Mouse (Mus musculus) adrenal gland, postnatal 4 days (tissue): ENCODE data around the gene Ppp1r10. TPM values are rescaled to one million over a fixed set of nuclear protein-coding genes. Genes with fewer than 3 reads are reported as not detected.
"Not testable (repeated sequence)": the region's sequence is repeated elsewhere in the genome, so short reads cannot be mapped to it uniquely, and the experiment has no call there.

ENCODE experiments used
- DNase-seq, 2 experiments: peaks; one replicate each; pipeline ENCODE4 v3.0.0; 2021 to 2022; ENCODE audit warnings: low spot score in 2 of 2, mixed read lengths in 2 of 2
- total RNA-seq, 2 experiments: library from RNA; stranded (reverse); gene quantifications; 2 replicates each; pipeline ENCODE4 v1.2.3; 2021

The Ppp1r10 gene
- total RNA-seq, 2 experiments from 2014 or later: 89.8 to 96.6 TPM

- no peak for DNase-seq
These were observed 11.2 kb downstream of the Ppp1r10 start for GRCm38 (mm10) chr17:35927471-35927870.

- DNase-seq: no peak
These were observed 13.3 kb downstream of the Ppp1r10 start for GRCm38 (mm10) chr17:35929534-35929933.

- DNase-seq: no peak
These were observed 14.4 kb downstream of the Ppp1r10 start for GRCm38 (mm10) chr17:35930627-35931026.

GRCm38 (mm10) chr17:35932608-35933007 lies 16.4 kb downstream of the Ppp1r10 start:
- DNase-seq: no peak

GRCm38 (mm10) chr17:35935763-35936162 lies 19.5 kb downstream of the Ppp1r10 start:
- DNase-seq: not testable (repeated sequence)

GRCm38 (mm10) chr17:35937700-35938348 lies 21.6 kb downstream of the Ppp1r10 start:
- DNase-seq: no peak

GRCm38 (mm10) chr17:35939108-35939507 lies 22.9 kb downstream of the Ppp1r10 start:
- no peak for DNase-seq

GRCm38 (mm10) chr17:35939941-35940340 lies 23.7 kb downstream of the Ppp1r10 start:
- no peak for DNase-seq

- not testable (repeated sequence) for DNase-seq
These were observed 34.7 kb downstream of the Ppp1r10 start for GRCm38 (mm10) chr17:35950946-35951345.

- not testable (repeated sequence) for DNase-seq
These were observed 36.3 kb downstream of the Ppp1r10 start for GRCm38 (mm10) chr17:35952559-35952958.

- DNase-seq: no peak
These were observed 38.4 kb downstream of the Ppp1r10 start for GRCm38 (mm10) chr17:35954665-35955064.

- DNase-seq: no peak
These were observed 42.4 kb downstream of the Ppp1r10 start for GRCm38 (mm10) chr17:35958533-35959223.

GRCm38 (mm10) chr17:35963279-35963678 lies 47.0 kb downstream of the Ppp1r10 start:
- no peak for DNase-seq

- no peak for DNase-seq
These were observed 51.4 kb downstream of the Ppp1r10 start for GRCm38 (mm10) chr17:35967621-35968020.

- DNase-seq: peak; percentile 97 to 98
These were observed 53.5 kb downstream of the Ppp1r10 start, which contains the start of gene Abcf1 for GRCm38 (mm10) chr17:35969418-35970389. Gene Abcf1 (minus strand): TSS chr17:35969761.

GRCm38 (mm10) chr17:35972131-35972530 lies 55.9 kb downstream of the Ppp1r10 start:
- DNase-seq: no peak

- DNase-seq: peak in 1 of 2 experiments; percentile 28
These were observed 62.7 kb downstream of the Ppp1r10 start for GRCm38 (mm10) chr17:35978811-35979400.

- DNase-seq: peak; percentile 68 to 92
These were observed 63.4 kb downstream of the Ppp1r10 start, which contains the start of the genes Gnl1 and Prr3 for GRCm38 (mm10) chr17:35979401-35980362. Gene Gnl1 (plus strand): TSS chr17:35979851. Gene Prr3 (minus strand): TSS chr17:35980236.

GRCm38 (mm10) chr17:35980363-35980754 lies 64.1 kb downstream of the Ppp1r10 start:
- DNase-seq: peak in 1 of 2 experiments; percentile 31

- DNase-seq: no peak
These were observed 65.5 kb downstream of the Ppp1r10 start for GRCm38 (mm10) chr17:35981776-35982175.
